Mouse (Mus musculus): ENCODE measurements around the gene Wdr78.

Wdr78 gene

DNA sequence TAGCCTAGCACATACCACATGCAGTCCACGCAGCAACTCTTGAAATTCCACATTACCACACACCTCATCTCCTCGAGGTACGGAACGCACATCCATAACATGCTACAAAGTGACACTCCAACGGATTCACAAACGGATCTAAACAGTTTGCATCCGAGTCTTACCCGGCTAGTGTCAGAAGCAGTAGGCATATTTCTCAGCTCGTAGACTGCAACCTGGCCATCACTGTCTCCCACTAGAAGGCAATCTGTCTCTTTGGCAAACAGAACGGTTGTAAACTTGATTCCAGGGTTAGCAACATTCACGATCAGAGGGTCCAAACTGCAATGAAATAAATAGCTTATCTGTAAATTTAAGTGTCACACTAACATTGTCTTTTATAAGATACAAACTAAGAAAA, 66.3 kb downstream of the Wdr78 start:
- DNase-seq: no peak

DNA sequence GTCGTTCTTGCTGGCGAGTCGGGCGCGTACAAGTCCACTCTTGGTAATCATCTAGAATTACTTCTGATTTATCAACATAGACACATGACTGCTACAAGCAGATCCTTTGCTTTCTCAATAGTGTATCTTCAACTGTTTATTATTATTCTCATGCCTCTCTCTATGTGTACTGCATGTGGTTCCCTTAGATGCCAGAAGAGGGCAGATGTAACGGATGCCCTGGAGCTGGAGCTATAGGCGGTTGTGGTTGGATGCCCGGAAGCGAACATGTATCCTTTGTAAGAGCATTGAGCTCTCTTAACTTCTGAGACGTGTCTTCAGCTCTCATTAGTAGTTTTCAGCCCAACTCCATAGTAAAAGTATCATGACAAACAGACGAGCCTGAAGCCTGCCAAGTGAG, 71.4 kb downstream of the Wdr78 start:
- no peak for DNase-seq

DNA sequence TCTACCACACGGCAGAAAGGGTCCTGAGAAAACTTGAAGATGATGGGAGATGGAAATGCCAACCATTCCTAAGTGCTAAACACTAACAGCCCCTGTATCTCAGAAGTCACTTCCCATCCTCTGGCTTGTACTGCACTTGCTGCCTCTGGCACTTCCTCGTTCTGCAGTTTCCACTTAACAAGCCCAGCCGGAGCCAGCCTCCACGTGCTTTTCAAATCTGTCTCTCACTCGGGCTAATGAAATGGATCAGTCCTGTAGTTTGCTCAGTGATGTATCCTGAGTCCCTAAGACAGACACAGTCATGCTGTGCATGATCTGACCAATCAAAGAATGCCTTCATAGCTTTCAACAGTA, 74.5 kb downstream of the Wdr78 start:
- DNase-seq: no peak

DNA sequence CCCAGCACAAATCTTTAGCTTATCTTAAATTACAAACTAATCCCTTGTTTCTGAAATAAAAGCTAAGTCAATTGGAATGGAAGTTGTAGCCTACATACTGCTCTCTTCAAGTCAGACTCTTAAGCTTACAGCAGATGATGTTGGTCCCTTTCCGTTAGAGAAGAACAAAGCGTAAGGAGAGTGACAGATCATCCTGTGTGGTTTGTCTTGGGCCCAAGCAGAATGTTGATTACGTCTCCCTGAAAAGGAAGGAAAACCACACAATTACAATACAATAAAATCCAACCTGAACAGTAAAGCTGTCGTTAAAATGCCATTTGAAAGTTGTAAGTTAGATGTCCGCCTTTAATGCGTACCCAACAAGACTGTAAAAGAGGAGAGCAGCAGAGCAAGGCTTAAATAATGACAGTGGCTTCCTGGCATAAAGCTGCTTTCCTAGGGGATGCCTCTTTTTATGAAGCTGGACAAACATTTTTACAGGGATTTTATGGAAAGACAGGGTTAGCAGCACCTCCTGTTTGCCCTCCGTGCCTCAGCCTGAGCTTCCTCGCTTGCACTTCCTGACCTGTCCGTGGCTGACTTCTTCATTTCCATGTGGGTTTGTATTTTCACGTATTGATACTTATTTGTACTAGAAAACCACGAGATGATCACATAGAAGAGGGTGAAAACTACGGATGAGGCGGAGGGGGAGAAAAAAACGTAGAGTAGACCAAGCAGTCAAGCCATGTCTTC, 75.1 kb downstream of the Wdr78 start:
- no peak for DNase-seq

DNA sequence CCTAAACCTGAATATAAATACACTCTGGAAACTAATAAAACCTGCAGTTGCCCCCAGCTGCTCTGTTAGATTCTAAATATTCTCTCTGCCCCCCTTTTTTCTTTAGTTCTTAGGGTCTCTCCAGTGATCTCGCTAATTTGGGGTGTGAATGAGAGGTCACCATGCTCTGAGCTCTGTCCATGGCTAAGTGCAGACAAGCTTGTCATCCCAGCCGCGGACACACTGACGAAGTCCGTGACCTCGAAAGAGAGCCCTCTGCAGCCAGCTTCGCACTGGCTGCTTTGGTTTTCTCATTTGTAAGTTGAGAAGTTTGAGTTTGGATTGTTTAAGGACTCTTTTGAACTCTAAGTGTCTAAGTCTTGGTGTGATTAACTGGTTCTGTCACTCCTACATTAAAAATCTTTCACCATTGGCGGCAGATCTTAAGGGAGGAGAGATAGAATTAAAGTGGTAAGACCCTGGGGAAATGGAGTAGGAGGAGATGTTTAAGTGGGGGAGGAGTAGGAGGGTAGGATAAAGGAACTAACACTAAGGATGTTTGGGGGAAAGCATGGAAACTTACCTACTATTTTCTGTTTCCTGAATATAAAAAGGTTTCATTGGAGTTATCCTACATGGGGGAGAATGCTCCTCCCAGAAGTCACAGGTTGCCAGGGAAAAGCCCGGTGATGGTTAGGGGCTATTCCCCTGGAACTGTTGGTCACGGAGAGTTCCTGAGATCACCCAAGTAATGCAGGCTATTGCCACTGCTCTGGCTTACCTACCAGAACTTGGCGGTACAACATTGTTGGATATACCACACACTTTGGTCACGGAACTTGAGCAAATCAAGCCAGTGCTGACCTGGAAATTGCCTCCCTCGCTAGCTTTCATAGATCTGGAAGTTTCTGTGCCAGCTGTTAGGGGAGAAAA, 85.9 kb downstream of the Wdr78 start:
- DNase-seq: no peak

DNA sequence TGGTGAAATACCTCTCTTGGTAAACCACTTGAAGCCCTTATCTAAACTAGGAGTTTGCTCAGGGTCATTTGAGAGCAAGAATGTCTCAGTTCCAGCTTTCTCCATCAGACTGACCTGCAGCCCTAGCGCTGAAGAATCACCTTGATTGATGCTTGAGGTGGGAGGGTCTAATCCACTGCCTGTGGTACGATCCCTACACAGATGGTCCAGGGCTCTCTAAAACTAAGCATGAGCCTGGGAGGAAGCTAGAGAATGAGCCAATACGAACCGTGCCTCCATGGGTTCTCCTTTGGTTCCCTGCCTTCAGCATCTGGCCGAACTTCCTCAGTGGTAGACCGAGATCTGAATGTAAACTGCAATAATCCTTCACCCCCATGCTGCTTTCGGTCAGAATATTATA, 86.6 kb downstream of the Wdr78 start:
- no peak for DNase-seq

DNA sequence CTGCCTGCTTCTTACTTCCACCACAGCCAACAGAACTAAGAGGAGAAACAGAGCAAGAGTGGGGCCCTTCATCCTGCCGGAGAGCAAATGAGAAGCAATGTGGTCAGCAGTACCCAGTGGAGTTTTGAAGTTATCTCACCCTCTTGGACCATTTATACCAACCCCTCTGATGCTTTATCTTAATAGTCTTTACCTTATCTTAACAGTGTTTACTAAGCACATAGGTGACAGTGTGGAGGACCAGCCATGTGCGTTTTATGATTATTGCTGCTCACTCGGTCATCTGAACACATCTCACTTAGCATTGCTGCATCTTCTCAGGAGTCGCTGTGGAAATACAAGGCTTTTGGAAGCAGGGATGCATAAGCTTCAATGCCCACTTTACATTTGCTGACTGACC, 87.7 kb downstream of the Wdr78 start, which contains the start of gene Insl5:
Gene Insl5, minus strand, starts transcription at position 222 of the 400 bp plus-strand sequence.
- DNase-seq: no peak

DNA sequence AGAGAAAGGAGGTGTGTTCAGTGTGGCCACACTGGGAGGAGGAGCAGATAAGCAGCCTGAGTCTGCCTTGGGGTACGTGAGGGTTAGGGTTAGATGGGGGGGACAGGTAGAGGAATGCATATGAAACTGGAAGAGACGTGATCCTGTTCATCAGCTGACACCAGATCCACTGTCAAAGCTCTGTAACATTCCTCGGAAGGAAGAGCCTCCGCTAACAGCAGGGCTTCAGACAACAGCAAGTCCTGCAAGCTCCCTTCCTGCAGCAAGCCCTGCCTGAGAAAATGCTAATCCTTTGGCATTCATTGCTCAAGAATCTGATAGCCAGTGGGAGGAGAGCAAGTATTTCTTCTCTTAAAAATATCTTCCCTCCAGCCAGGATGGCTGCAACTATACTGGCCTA, 100.9 kb downstream of the Wdr78 start:
- DNase-seq: no peak

DNA sequence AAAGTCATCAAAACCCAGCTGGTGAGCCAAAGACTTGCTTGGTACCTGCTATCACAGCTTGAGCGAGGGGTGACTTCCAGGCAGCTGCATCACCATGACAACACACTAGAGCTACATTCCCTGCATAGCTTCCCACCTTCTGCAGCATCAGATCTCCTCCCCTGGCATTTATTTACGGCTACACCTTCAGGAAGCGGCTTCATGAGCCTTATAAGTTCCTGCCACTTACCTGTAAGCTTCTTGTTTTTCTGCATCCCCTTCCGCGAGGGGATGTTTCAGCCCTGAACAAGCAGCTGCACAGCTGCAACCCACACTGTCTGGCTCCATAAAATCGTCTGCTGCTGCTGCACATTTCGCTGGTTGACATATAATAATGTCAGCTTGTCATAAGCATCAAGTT, 102.5 kb downstream of the Wdr78 start:
- DNase-seq: no peak

DNA sequence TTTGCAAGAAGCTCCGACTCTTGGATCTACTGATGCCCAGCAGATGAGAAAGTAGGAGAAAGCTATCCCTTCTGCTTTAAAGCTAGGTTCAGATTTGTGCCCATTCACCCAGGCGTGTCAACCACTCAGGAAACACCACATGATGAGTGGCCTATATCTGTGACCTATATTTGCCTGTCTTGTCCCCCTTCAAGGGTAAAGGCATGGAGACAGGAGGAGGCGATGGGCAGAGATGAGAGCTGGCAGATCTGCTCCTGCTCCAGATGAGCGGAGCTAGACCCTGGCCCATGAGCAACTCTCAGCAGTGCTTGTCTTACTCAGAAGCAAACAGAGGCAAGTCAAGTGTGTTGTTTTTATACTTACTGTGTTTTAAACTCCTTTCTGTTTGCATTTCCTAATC, 103.6 kb downstream of the Wdr78 start:
- DNase-seq: no peak

DNA sequence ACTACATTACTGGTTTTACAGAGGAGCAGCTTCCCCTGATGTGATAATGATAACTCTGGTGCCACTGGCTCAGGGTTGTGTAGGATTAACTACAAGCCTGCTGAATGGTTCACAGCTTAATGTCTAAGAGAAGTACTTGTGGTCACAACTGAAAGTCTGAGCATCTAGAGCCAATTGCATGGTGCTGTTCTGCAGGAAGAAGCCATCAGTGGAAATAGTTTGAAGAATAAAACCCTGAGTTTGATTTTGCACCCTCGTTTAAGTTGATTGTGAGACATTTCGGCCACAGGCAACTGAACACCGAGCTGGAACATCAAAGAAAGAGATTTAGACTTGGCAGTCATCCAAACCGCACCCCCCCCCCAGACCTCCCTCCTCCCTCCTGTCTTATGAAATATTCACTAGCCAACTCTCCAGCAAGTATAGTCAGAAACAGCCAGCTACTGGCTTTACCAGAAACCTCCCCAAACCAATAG, 107.4 kb downstream of the Wdr78 start:
- DNase-seq: no peak

DNA sequence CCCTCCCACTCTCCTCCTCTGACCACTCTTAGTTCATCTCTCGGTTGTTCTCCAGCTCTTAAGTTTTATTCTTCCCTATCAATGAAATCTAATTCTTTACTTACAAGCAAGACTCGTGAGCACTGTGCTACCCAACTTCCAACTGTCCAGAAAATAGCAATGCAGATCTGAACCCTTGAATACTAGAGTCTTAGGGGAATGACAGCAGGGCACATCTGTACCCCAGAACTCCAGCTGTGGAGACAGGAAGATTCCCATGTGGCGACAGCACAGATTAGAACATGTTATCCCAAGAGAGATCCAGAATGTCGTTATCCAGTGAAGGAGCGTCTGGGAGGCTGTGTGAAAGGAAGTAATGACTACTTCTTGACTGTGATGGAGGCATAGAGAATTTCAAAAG, 108.1 kb downstream of the Wdr78 start:
- DNase-seq: no peak

DNA sequence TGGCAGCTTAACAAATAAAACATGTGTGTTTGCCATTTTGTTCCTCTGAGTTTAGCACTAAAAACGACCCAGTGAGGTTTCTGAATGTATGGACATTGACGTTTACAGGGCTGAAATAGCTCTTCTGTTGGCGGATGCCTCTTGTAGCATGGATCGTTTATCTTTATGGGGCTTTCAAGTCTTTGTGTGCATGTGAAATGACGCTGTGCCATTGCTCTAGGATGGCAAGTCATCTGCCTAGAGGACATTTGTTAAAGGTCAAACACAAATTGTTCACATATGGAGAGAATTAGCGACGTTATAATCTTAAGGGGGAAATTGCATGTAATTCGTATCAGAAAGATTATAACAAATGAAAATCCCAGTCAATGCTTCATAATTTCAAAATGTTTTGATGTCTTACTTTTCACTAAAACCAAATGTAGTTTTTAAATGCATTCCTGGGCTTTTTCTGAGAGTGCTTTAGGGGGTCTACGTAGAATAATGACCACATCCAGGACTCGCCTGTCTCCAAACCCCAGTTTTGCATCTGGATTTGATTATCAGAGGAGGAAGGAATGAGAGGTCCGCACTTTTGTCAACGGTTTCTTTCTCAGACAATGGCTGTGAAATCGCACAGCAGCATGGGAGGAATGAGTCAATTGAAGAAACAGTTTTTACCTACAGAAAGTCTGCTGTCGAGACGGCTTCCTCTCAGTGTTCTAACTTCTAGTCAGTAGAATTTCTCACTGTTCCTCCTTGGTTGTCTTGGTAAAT, 109.0 kb downstream of the Wdr78 start:
- no peak for DNase-seq

DNA sequence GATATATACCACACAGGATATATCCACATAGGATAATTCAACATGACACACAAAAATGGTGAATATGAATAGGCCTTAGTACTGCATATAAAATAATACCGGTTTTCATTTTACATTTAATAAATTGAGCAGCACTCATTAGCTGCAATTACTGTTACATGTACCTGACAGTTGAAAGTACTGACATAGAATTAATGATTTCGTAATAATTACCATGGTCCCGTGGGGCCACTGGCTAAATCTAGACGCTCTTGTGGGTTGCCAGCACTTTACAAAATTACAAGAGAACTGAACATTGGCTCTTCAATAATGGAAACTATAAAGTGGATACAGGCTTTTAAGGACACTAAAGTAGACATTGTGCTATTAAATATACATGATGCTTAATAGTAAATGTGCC, 109.7 kb downstream of the Wdr78 start:
- no peak for DNase-seq

DNA sequence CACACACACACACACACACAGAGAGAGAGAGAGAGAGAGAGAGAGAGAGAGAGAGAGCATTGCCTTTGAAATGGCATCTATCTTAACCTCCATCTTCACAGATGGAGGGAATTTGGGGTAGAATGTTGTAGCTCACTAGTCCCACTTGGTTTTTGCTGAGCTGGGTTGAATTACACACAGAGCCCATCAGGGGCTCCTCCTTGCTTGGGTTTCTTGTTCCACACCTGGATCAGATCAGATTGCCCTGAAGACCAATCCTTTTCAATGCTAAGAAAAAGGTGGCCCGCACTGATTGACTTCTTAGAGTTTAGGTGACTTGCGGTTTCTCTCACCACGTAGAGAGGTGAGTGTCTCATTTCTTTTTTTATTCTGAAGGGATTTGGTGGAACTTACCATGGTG, 122.7 kb downstream of the Wdr78 start:
- DNase-seq: no peak

DNA sequence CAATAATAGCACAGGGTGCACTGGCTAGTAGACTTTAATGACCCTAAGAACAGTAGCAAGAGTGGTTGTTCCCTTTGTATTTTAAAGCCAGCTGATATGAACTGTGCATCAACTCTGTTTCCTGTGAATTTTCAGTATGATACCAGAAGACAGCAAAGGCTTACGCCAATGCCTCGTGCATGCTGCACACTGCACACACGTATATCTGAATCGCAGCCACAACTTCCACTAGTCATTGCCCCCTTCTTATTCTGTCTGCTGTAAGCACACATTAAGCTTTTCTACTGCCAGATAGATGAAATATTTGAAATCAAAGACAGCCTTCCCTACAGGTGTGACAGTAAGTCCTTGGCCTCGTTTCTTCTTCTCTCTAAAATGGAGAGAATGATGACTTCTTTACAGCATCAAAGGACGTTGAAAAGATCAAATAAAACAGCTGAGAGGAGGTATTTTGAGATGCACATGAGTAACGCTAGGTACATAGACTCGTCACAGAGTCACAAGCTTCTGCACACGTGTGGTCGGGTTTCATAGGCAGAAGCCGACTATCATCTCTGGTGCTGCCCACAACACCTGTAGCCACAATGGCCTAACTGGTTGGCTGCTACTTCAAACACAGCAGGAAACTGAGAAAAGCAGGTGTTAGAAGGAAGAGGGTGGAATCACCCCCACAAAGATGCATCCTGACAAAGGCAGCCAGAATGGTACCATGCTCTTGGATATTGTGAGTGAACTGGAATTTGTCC, 123.6 kb downstream of the Wdr78 start:
- DNase-seq: no peak

DNA sequence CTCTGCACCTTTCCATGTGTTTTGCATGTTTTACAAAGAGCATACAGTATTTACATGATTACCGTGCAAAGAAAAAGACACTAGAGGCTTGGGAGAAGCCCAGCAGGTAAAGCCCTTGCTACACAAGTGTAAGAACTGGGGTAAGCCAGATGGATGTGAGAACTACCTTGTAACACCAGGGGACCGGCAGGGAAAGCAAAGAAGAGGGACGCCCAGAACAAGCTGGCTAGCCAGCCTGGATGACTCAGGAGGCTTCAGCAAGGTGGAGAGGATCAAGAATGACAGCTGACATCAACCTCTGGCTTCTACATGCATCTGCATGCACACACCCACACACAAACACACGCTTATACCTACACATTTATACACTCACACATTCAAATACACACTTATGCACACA, 124.3 kb downstream of the Wdr78 start:
- no peak for DNase-seq

DNA sequence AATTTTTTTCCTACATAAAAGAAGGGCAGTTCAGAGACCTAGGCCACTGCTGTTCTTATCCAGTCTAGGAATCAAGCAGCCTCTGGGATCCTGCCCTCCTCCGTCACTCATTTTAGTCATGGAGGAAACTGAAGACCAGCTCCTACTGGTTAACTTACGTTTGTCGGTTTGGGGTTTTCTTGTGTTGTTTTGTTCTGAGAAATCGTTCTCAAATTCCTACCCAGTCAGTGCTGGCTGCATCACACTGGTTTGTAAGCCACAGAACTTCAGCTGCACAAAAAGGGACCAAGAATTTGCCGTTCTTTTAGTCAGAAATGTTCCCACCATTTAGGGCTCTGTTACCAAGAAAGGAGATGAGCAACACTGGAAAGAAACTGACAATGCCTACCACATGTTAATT, 125.0 kb downstream of the Wdr78 start:
- DNase-seq: no peak

DNA sequence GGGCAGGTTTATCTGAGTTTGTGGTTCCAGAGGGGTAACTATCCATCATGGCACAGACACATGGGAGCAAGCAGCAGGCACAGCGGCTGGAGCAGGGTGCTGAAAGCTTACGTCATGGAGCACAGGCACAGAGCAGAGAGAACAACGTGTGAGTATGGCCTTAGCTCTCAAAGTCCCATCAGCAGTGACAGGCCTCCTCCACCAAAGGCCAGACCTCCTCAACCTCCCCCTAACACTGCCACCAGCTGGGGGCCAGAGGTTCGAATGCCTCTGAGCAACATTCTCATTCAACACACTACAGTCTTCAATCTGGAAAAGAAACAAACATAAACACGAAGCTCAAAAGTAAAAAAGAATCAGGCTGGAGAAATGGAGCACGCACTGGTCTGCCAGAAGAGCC, 125.8 kb downstream of the Wdr78 start:
- DNase-seq: no peak
